Mouse (Mus musculus) liver, postnatal 0 days (tissue): ENCODE measurements at regions not wholly inside any gene's neighbourhood (a gene's known extent, or its start where the extent isn't known, plus 50 kb on each side); places are given as distances from the start of the nearest gene placed in this dataset.

Experiments
- CTCF ChIP-seq: sonication (generic); IDR thresholded peaks from 2 replicates; pipeline ENCODE4 v1.5.1; 2016; ENCODE audit warnings: antibody characterized with exemption, low read depth
- EP300 ChIP-seq: IDR thresholded peaks from 2 replicates; pipeline ENCODE4 v1.6.1; 2016; ENCODE audit warnings: antibody characterized with exemption, low read depth, mild to moderate bottlenecking

DNA sequence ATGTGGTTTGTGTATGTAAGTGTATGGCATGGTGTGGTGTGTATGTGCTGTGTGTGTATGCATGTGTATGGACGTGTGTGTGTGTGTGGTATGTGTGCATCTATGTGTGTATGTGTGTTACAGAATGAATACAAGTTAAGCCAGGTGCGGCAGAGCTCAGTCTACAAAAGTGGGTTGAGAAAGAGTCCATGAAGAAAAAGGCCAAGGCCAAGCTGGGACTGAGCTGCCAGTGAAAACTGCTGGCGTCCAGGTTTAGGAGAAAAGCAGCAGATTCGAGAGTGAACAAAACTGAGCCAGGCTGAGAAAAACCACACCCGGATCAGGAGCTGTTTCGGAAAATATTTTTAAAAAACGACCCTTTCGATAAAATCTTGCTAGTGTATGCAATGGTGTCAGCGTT, 58.6 kb upstream of the Gm10260 start:
- TF ChIP-seq CTCF (no peak), EP300 (no peak)
